ENCODE assay signal across 8 mouse cellular contexts in the genomic region with DNA sequence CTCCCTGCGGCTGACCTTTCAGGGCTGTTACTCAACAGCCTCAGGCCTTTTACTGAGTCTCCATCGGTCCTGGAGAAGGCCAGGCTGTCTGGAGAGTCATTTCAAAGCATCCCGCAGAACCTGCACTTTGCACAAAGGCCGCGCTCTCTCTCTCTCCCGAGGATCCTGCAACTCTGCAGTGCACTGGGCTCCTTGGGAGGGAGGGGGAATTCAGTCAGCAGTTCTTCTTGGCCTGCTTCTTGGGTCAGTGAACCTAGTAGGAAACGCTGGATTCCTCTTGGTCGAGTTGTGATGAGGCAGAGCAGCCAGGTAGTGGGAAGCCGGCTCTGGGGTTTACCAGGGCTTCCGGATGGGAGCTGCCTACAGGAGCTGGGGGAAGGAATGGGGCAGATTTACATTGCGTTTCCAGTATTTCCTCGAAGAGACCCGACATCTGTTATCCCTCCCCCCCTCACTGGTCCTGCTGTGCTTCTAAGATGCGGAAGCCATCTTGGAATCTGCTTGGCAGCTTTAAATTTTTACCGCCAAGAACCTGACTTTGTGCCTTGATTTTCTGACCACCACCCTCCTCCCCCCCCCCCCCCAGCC. TPM values are rescaled to one million over a fixed set of nuclear protein-coding genes. Genes with fewer than 3 reads are reported as not detected.
A peak's percentile ranks its signal among the peaks of the same experiment; 100 is the strongest.
DNase-seq lines count a peak whose midpoint lies in the region; ATAC-seq and TF ChIP-seq lines count a peak whose summit lies in the region.
"Had no signal": no experiment of that assay in that cellular context is flagged by ENCODE, and none has a peak within 500 bp of the region (broad histone marks: within the 10 kb centered on the region; RNA-seq: fewer than 3 reads in every experiment).

No protein-coding gene starts in this region.

- H3K4me1 ChIP-seq in forebrain, embryonic 13.5 days: peaks cover 4% of the 10 kb centered on the region; the same call in 1 of the 2 replicates
- peaks cover 10% of the 10 kb centered on the region; the same call in 1 of the 2 replicates for H3K4me1 ChIP-seq in kidney, postnatal 0 days (replicated peaks; ENCODE audit: insufficient read depth, low read length)
- H3K4me1 ChIP-seq in neural tube, embryonic 11.5 days (ENCODE audit: control insufficient read depth, insufficient read depth, low read length): peaks cover 3% of the 10 kb centered on the region; the same call in 1 of the 2 replicates

- no peaks in the 10 kb centered on the region for H3K27me3 ChIP-seq in forebrain, embryonic 13.5 days
- H3K27me3 ChIP-seq in kidney, postnatal 0 days (ENCODE audit: insufficient read depth, low read length): no peaks in the 10 kb centered on the region
- H3K27me3 ChIP-seq in neural tube, embryonic 11.5 days (ENCODE audit: control insufficient read depth, insufficient read depth, low read length): no peaks in the 10 kb centered on the region

- H3K4me3 ChIP-seq in forebrain, embryonic 13.5 days: no peak overlapping the region
- H3K4me3 ChIP-seq in kidney, postnatal 0 days (replicated peaks; ENCODE audit: low read depth, low read length): no peak overlapping the region
- H3K4me3 ChIP-seq in neural tube, embryonic 11.5 days (ENCODE audit: low read depth, low read length): no peak overlapping the region

- 0 out of 2 replicates have a peak, but pooled peaks have one; percentile 21 for ATAC-seq in forebrain, embryonic 13.5 days
- peak; percentile 71 for ATAC-seq in kidney, postnatal 0 days (replicated peaks; ENCODE audit: low FRiP score, low read depth)
- peak; percentile 35 for ATAC-seq in neural tube, embryonic 11.5 days (ENCODE audit: insufficient read depth, low FRiP score, low TSS enrichment)

- intact Hi-C loops in heart, postnatal 10 days (cut with DNase I): no loop called here

- H3K9me3 ChIP-seq in forebrain, embryonic 13.5 days (replicated peaks): no peaks in the 10 kb centered on the region
- H3K9me3 ChIP-seq in kidney, postnatal 0 days (replicated peaks; ENCODE audit: low read length): no peaks in the 10 kb centered on the region
- no peaks in the 10 kb centered on the region for H3K9me3 ChIP-seq in neural tube, embryonic 11.5 days (ENCODE audit: control insufficient read depth, low read length)

- no peaks in the 10 kb centered on the region for H3K36me3 ChIP-seq in forebrain, embryonic 13.5 days (ENCODE audit: poor library complexity, severe bottlenecking)
- no peaks in the 10 kb centered on the region for H3K36me3 ChIP-seq in kidney, postnatal 0 days (ENCODE audit: insufficient read depth, low read length)
- no peaks in the 10 kb centered on the region for H3K36me3 ChIP-seq in neural tube, embryonic 11.5 days (ENCODE audit: control insufficient read depth, insufficient read depth, low read length)

- peak overlapping the region; percentile 28; the same call in 1 of the 2 replicates for H3K4me2 ChIP-seq in forebrain, embryonic 13.5 days
- H3K4me2 ChIP-seq in kidney, postnatal 0 days (ENCODE audit: low read length): peak overlapping the region; percentile 31
- H3K4me2 ChIP-seq in neural tube, embryonic 11.5 days (ENCODE audit: low read depth): no peak overlapping the region

- H3K9ac ChIP-seq in forebrain, embryonic 13.5 days: no peak overlapping the region
- peak overlapping the region; percentile 35; the same call in 1 of the 2 replicates for H3K9ac ChIP-seq in kidney, postnatal 0 days (ENCODE audit: low read depth, low read length)
- peak overlapping the region; percentile 45 for H3K9ac ChIP-seq in neural tube, embryonic 11.5 days (ENCODE audit: low read length)

- DNase-seq in embryo, embryonic 10.5 days (ENCODE audit: low spot score): peak; percentile 64
- peak; percentile 76 for DNase-seq in kidney, postnatal 0 days (ENCODE audit: low spot score)
- DNase-seq in neural tube, embryonic 11.5 days (ENCODE audit: low spot score): peak; percentile 62
- no peak for DNase-seq in heart, postnatal 10 days
- DNase-seq in right cerebral cortex, adult 2 months (ENCODE audit: low spot score in 2 of 2): no peak
- DNase-seq in frontal cortex, postnatal 36 days (ENCODE audit: low spot score in 2 of 2): no peak
- DNase-seq: gastrocnemius, postnatal 14 days had no signal

- no peak overlapping the region for H3K27ac ChIP-seq in forebrain, embryonic 13.5 days
- peak overlapping the region; percentile 89 for H3K27ac ChIP-seq in kidney, postnatal 0 days
- H3K27ac ChIP-seq in neural tube, embryonic 11.5 days (ENCODE audit: low read depth, low read length): peak overlapping the region; percentile 64; the same call in 1 of the 2 replicates

- TF ChIP-seq CTCF in kidney, postnatal 0 days (IDR thresholded peaks at IDR 0.05; ENCODE audit: low read depth): no peak

- 38% methylated on average over 15 of the region's 15 CpGs for WGBS in forebrain, embryonic 13.5 days
- 26% methylated on average over 15 of the region's 15 CpGs for WGBS in kidney, postnatal 0 days
- WGBS in neural tube, embryonic 11.5 days: 27% methylated on average over 15 of the region's 15 CpGs

RNA-seq across cellular contexts. Expression of gene Sowahb, which starts 56.0 kb away (rescaled TPM):
- polyA plus RNA-seq in forebrain, embryonic 13.5 days (2015; fragmentation: Nextera tagmentation; extraction: Ambion mirVana): not detected in 2 replicates
- polyA plus RNA-seq in kidney, postnatal 0 days (2015; fragmentation: Nextera tagmentation; extraction: Ambion mirVana): 1.8 and 2.2 TPM in 2 replicates
- 0.41 and 0.58 TPM in 2 replicates for polyA plus RNA-seq in neural tube, embryonic 11.5 days (2014; fragmentation: Nextera tagmentation; extraction: Ambion mirVana)
- under 1 TPM in 1 of 2 experiments, not detected in 1; 0.07 TPM for total RNA-seq in heart, postnatal 10 days (2021)
- total RNA-seq: gastrocnemius, postnatal 14 days had no signal

Comparison
In these comparisons a context has a peak if more than half of its experiments do, and no peak if none do; other contexts are left out.
1. DNase-seq: peak in embryo, embryonic 10.5 days (single experiment), kidney, postnatal 0 days (single experiment) and neural tube, embryonic 11.5 days (single experiment); none in heart, postnatal 10 days (0 of 2), right cerebral cortex, adult 2 months (0 of 2) and frontal cortex, postnatal 36 days (0 of 2).
2. ATAC-seq: peak in every context shown above with its lines; median percentile 71 in kidney, postnatal 0 days; 35 in neural tube, embryonic 11.5 days; 21 in forebrain, embryonic 13.5 days.